ENCODE assay signal across 9 mouse cellular contexts in the genomic region with DNA sequence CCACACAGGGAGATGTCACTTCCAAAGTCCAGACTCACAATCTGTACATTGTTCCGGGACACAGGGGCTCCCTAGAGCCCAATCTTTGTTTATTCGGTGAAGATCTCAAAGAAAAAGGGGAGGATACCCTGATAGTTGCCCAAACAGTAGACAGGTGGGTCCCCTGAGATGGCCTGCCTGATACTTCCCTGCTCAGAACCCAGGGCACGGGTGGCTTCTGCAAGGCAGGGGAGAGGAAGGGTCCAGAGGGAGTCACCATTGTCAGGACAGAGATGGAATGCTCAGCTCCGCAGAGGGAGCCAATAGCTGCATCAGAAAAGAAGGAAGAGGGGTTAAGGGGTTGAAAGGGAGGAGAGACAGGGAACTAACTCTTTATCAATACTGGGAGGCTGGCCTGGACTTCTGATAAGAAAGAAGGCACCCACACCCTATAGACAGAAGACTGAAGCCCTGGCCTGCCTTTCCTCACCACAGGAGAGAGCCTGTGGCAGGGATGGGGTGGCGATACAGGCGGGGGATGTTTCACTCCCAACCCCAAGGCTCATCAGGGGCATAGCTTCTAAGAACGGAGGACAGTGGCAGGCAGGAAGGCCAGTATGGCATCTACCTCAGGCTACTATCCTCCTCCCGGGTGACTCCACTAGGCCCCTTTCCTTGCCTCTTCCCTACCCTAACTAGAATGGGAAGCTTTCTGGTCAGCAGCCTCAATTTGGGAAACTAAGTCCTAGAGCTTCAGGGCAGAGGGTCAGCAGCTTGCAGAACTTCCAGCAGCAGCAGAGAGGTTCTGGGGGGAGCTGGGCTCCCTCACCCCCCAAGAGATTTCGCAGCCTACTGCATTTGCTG. TPM values are rescaled to one million over a fixed set of nuclear protein-coding genes. Genes with fewer than 3 reads are reported as not detected.
DNase-seq lines count a peak whose midpoint lies in the region; ATAC-seq lines count a peak whose summit lies in the region.
"Had no signal": no experiment of that assay in that cellular context is flagged by ENCODE, and none has a peak within 500 bp of the region (broad histone marks: within the 10 kb centered on the region; RNA-seq: fewer than 3 reads in every experiment).

No protein-coding gene starts in this region.

- 18% methylated on average over 9 of the region's 9 CpGs for WGBS in heart, embryonic 11.5 days (ENCODE audit: insufficient replicate concordance)
- WGBS in midbrain, embryonic 10.5 days, result 27% methylated on average over 9 of the region's 9 CpGs
- WGBS in midbrain, embryonic 11.5 days, result 32% methylated on average over 9 of the region's 9 CpGs

- intact Hi-C loops in heart, postnatal 36 days (cut with DNase I), result loop anchor here (2.0 to 5.0 kb wide), 4 partner anchors 34 to 409 kb away; no protein-coding TSS in a partner anchor

- no peaks in the 10 kb centered on the region for H3K9me3 ChIP-seq in heart, embryonic 11.5 days (replicated peaks; ENCODE audit: control insufficient read depth, low read length)
- no peaks in the 10 kb centered on the region for H3K9me3 ChIP-seq in midbrain, embryonic 10.5 days (replicated peaks)
- no peaks in the 10 kb centered on the region for H3K9me3 ChIP-seq in midbrain, embryonic 11.5 days (ENCODE audit: control insufficient read depth, low read length)

- peak overlapping the region; percentile 71 for H3K4me2 ChIP-seq in heart, embryonic 11.5 days
- H3K4me2 ChIP-seq in midbrain, embryonic 11.5 days, result no peak overlapping the region

- no peak for ATAC-seq in heart, embryonic 11.5 days (replicated peaks; ENCODE audit: insufficient number of reproducible peaks, low FRiP score, low TSS enrichment)
- ATAC-seq in midbrain, embryonic 11.5 days (ENCODE audit: low FRiP score), result no peak

- H3K36me3 ChIP-seq in heart, embryonic 11.5 days (ENCODE audit: control insufficient read depth, insufficient read depth, low read length), result no peaks in the 10 kb centered on the region
- no peaks in the 10 kb centered on the region for H3K36me3 ChIP-seq in midbrain, embryonic 10.5 days
- H3K36me3 ChIP-seq in midbrain, embryonic 11.5 days (ENCODE audit: control insufficient read depth, insufficient read depth, low read length), result no peaks in the 10 kb centered on the region

- peaks cover 39% of the 10 kb centered on the region for H3K4me1 ChIP-seq in heart, embryonic 11.5 days (ENCODE audit: control insufficient read depth, insufficient read depth, low read length)
- H3K4me1 ChIP-seq in midbrain, embryonic 10.5 days, result peaks cover 76% of the 10 kb centered on the region
- H3K4me1 ChIP-seq in midbrain, embryonic 11.5 days (ENCODE audit: control insufficient read depth, insufficient read depth, low read length), result peaks cover 12% of the 10 kb centered on the region

- DNase-seq in heart, postnatal 36 days, result no peak
- DNase-seq in midbrain, embryonic 10.5 days (ENCODE audit: low spot score), result no peak
- no peak for DNase-seq in midbrain, embryonic 11.5 days (ENCODE audit: low spot score, missing footprints)
- DNase-seq in induced T-regulatory cell, adult 2 months (ENCODE audit: low read depth), result peak; percentile 41
- DNase-seq in spleen, postnatal 10 days (ENCODE audit: low spot score in 2 of 2), result peak; percentile 52 to 65
- DNase-seq in adrenal gland, postnatal 14 days, result no peak
- no peak for DNase-seq in thymus, postnatal 36 days

- no peak overlapping the region for H3K4me3 ChIP-seq in heart, embryonic 11.5 days (ENCODE audit: low read depth, low read length)
- H3K4me3 ChIP-seq in midbrain, embryonic 10.5 days, result peak overlapping the region; percentile 55; the same call in 1 of the 2 replicates
- no peak overlapping the region for H3K4me3 ChIP-seq in midbrain, embryonic 11.5 days (ENCODE audit: low read depth, low read length)

- no peak overlapping the region for H3K9ac ChIP-seq in heart, embryonic 11.5 days (ENCODE audit: low read depth, low read length)
- no peak overlapping the region for H3K9ac ChIP-seq in midbrain, embryonic 11.5 days (ENCODE audit: low read length)

- H3K27ac ChIP-seq in heart, embryonic 11.5 days (ENCODE audit: low read depth, low read length), result no peak overlapping the region
- H3K27ac ChIP-seq in midbrain, embryonic 10.5 days (replicated peaks), result no peak overlapping the region
- H3K27ac ChIP-seq in midbrain, embryonic 11.5 days (ENCODE audit: low read depth, low read length), result no peak overlapping the region

- no peaks in the 10 kb centered on the region; the same call in 1 of the 2 replicates for H3K27me3 ChIP-seq in heart, embryonic 11.5 days (ENCODE audit: control insufficient read depth, insufficient read depth, low read length)
- peaks cover 38% of the 10 kb centered on the region for H3K27me3 ChIP-seq in midbrain, embryonic 10.5 days (ENCODE audit: low read depth, poor library complexity, severe bottlenecking)
- peaks cover 6% of the 10 kb centered on the region; the same call in 1 of the 2 replicates for H3K27me3 ChIP-seq in midbrain, embryonic 11.5 days (ENCODE audit: control insufficient read depth, insufficient read depth, low read length)

RNA-seq across cellular contexts. Expression of gene Vsir, which starts 1.3 kb away (rescaled TPM):
- 1.2 and 1.9 TPM in 2 replicates for polyA plus RNA-seq in heart, embryonic 11.5 days (2014; fragmentation: Nextera tagmentation; extraction: Ambion mirVana)
- 10 to 100 TPM; 17.6 to 27.0 TPM for total RNA-seq in heart, postnatal 36 days (2021)
- 1.9 and 2.3 TPM in 2 replicates for polyA plus RNA-seq in midbrain, embryonic 10.5 days (2016; fragmentation: Nextera tagmentation; extraction: Ambion mirVana)
- polyA plus RNA-seq in midbrain, embryonic 11.5 days (2014; fragmentation: Nextera tagmentation; extraction: Ambion mirVana), result 1.7 and 2.3 TPM in 2 replicates
- 12.8 and 22.1 TPM in 2 replicates for total RNA-seq in adrenal gland, postnatal 14 days (2021)

RNA-seq across cellular contexts. Expression of gene Gm17455, which starts 51.5 kb away (rescaled TPM):
- 0.66 and 1.6 TPM in 2 replicates for polyA plus RNA-seq in heart, embryonic 11.5 days (2014; fragmentation: Nextera tagmentation; extraction: Ambion mirVana)
- not detected for total RNA-seq in heart, postnatal 36 days (2021)
- 3.7 and 5.5 TPM in 2 replicates for polyA plus RNA-seq in midbrain, embryonic 10.5 days (2016; fragmentation: Nextera tagmentation; extraction: Ambion mirVana)
- polyA plus RNA-seq in midbrain, embryonic 11.5 days (2014; fragmentation: Nextera tagmentation; extraction: Ambion mirVana), result 3.0 and 3.7 TPM in 2 replicates
- not detected in 2 replicates for total RNA-seq in adrenal gland, postnatal 14 days (2021)
- total RNA-seq: gastrocnemius, adult 18-20 months had no signal

Comparison
In these comparisons a context has a peak if more than half of its experiments do, and no peak if none do; other contexts are left out.
1. DNase-seq: peak in induced T-regulatory cell, adult 2 months (single experiment) and spleen, postnatal 10 days (2 of 2); none in heart, postnatal 36 days (0 of 2), midbrain, embryonic 10.5 days (single experiment), midbrain, embryonic 11.5 days (single experiment), adrenal gland, postnatal 14 days (single experiment) and thymus, postnatal 36 days (0 of 2).